Mouse (Mus musculus): Measurements from ENCODE around the gene Mepce. TPM values are rescaled to one million over a fixed set of nuclear protein-coding genes. Genes with fewer than 3 reads are reported as not detected.
A peak's percentile ranks its signal among the peaks of the same experiment; 100 is the strongest.
"Not testable (repeated sequence)": the region's sequence is repeated elsewhere in the genome, so short reads cannot be mapped to it uniquely, and the experiment has no call there.

Gene Mepce
- 8.7 and 9.2 TPM in 2 replicates for polyA plus RNA-seq (2015; fragmentation: Nextera tagmentation; extraction: Ambion mirVana)

GRCm38 (mm10) chr5:137787151-137787928 is at the start of gene Mepce, which contains the start of gene Zcwpw1:
Gene Mepce (minus strand): TSS chr5:137787655.
Gene Zcwpw1 (plus strand): TSS chr5:137787798.
- under 1% methylated on average over 47 of the region's 48 CpGs for WGBS
- no peaks in the 10 kb centered on the region for H3K9me3 ChIP-seq
- peak within 1 kb of the TSS; percentile 90 for H3K4me2 ChIP-seq
- H3K4me3 ChIP-seq, result peak within 1 kb of the TSS; percentile 70
- no peaks in the 10 kb centered on the region for H3K27me3 ChIP-seq
- H3K36me3 ChIP-seq, result peaks cover 21% of the 10 kb centered on the region
- ATAC-seq (ENCODE audit: insufficient number of reproducible peaks, low FRiP score, low TSS enrichment, low read depth), result peak; percentile 49
- peak within 1 kb of the TSS; percentile 100 for H3K27ac ChIP-seq
- peaks cover 35% of the 10 kb centered on the region for H3K4me1 ChIP-seq
- peak within 1 kb of the TSS; percentile 62 for H3K9ac ChIP-seq

GRCm38 (mm10) chr5:137837110-137837509 is 49.7 kb upstream of the Mepce start:
- H3K27me3 ChIP-seq; H3K27ac ChIP-seq; H3K9ac ChIP-seq; H3K36me3 ChIP-seq; H3K4me3 ChIP-seq; H3K4me1 ChIP-seq; H3K9me3 ChIP-seq; H3K4me2 ChIP-seq; ATAC-seq (ENCODE audit: insufficient number of reproducible peaks, low FRiP score, low TSS enrichment, low read depth): not testable (repeated sequence)

- Histone ChIP-seq H3K27ac (no peak overlapping the region), H3K27me3 (no peaks in the 10 kb centered on the region), H3K4me3 (no peak overlapping the region), H3K9me3 (no peaks in the 10 kb centered on the region), H3K4me1 (no peaks in the 10 kb centered on the region), H3K36me3 (no peaks in the 10 kb centered on the region), H3K4me2 (no peak overlapping the region), H3K9ac (no peak overlapping the region)
- no peak for ATAC-seq (ENCODE audit: insufficient number of reproducible peaks, low FRiP score, low TSS enrichment, low read depth)
Measured at GRCm38 (mm10) chr5:137836611-137837010, 49.2 kb upstream of the Mepce start.

- not testable (repeated sequence) for H3K9ac ChIP-seq; ATAC-seq (ENCODE audit: insufficient number of reproducible peaks, low FRiP score, low TSS enrichment, low read depth); H3K27me3 ChIP-seq; H3K36me3 ChIP-seq; H3K27ac ChIP-seq; H3K4me2 ChIP-seq; H3K4me1 ChIP-seq; H3K4me3 ChIP-seq; H3K9me3 ChIP-seq
- WGBS, result 89% methylated on average over 2 of the region's 2 CpGs
Measured at GRCm38 (mm10) chr5:137835966-137836520, 48.6 kb upstream of the Mepce start, which contains the start of gene Pilra. Gene Pilra (minus strand): TSS chr5:137836281.

GRCm38 (mm10) chr5:137833500-137833899 is 46.0 kb upstream of the Mepce start:
- no peak overlapping the region for H3K9ac ChIP-seq
- no peaks in the 10 kb centered on the region for H3K4me1 ChIP-seq
- no peak overlapping the region for H3K27ac ChIP-seq
- no peaks in the 10 kb centered on the region for H3K9me3 ChIP-seq
- WGBS, result 50% methylated on average over 4 of the region's 4 CpGs
- no peak overlapping the region for H3K4me3 ChIP-seq
- ATAC-seq (ENCODE audit: insufficient number of reproducible peaks, low FRiP score, low TSS enrichment, low read depth), result no peak
- H3K4me2 ChIP-seq, result no peak overlapping the region
- no peaks in the 10 kb centered on the region for H3K27me3 ChIP-seq
- no peaks in the 10 kb centered on the region for H3K36me3 ChIP-seq

GRCm38 (mm10) chr5:137831506-137831905 is 44.1 kb upstream of the Mepce start:
- Histone ChIP-seq H3K9me3 (no peaks in the 10 kb centered on the region), H3K36me3 (no peaks in the 10 kb centered on the region), H3K9ac (no peak overlapping the region), H3K27ac (no peak overlapping the region), H3K4me3 (no peak overlapping the region), H3K27me3 (no peaks in the 10 kb centered on the region), H3K4me1 (no peaks in the 10 kb centered on the region), H3K4me2 (no peak overlapping the region)
- no peak for ATAC-seq (ENCODE audit: insufficient number of reproducible peaks, low FRiP score, low TSS enrichment, low read depth)
- 65% methylated on average over 6 of the region's 6 CpGs for WGBS

- ATAC-seq (ENCODE audit: insufficient number of reproducible peaks, low FRiP score, low TSS enrichment, low read depth), result no peak
- Histone ChIP-seq H3K27ac (no peak overlapping the region), H3K4me3 (no peak overlapping the region), H3K36me3 (no peaks in the 10 kb centered on the region), H3K4me2 (no peak overlapping the region), H3K9me3 (no peaks in the 10 kb centered on the region), H3K27me3 (no peaks in the 10 kb centered on the region), H3K4me1 (no peaks in the 10 kb centered on the region), H3K9ac (no peak overlapping the region)
- 83% methylated on average over 4 of the region's 4 CpGs for WGBS
Measured at GRCm38 (mm10) chr5:137831106-137831505, 43.7 kb upstream of the Mepce start.

GRCm38 (mm10) chr5:137830238-137830637 is 42.8 kb upstream of the Mepce start:
- 80% methylated on average over 7 of the region's 7 CpGs for WGBS

GRCm38 (mm10) chr5:137828694-137829093 is 41.2 kb upstream of the Mepce start:
- ATAC-seq (ENCODE audit: insufficient number of reproducible peaks, low FRiP score, low TSS enrichment, low read depth), result no peak
- Histone ChIP-seq H3K9me3 (no peaks in the 10 kb centered on the region), H3K27me3 (no peaks in the 10 kb centered on the region), H3K4me1 (no peaks in the 10 kb centered on the region), H3K27ac (no peak overlapping the region), H3K4me2 (no peak overlapping the region), H3K9ac (no peak overlapping the region), H3K36me3 (no peaks in the 10 kb centered on the region), H3K4me3 (no peak overlapping the region)
- WGBS, result 81% methylated on average over 6 of the region's 6 CpGs

More at GRCm38 (mm10) chr5:137830238-137830637, 42.8 kb upstream of the Mepce start:
- no peaks in the 10 kb centered on the region for H3K9me3 ChIP-seq
- H3K4me2 ChIP-seq, result no peak overlapping the region
- no peak overlapping the region for H3K4me3 ChIP-seq
- H3K27ac ChIP-seq, result no peak overlapping the region
- no peaks in the 10 kb centered on the region for H3K36me3 ChIP-seq
- H3K9ac ChIP-seq, result no peak overlapping the region
- no peak for ATAC-seq (ENCODE audit: insufficient number of reproducible peaks, low FRiP score, low TSS enrichment, low read depth)
- H3K4me1 ChIP-seq, result no peaks in the 10 kb centered on the region
- no peaks in the 10 kb centered on the region for H3K27me3 ChIP-seq

GRCm38 (mm10) chr5:137826421-137826820 is 39.0 kb upstream of the Mepce start:
- H3K36me3 ChIP-seq, result no peaks in the 10 kb centered on the region
- H3K27ac ChIP-seq, result no peak overlapping the region
- no peak overlapping the region for H3K4me2 ChIP-seq
- no peak overlapping the region for H3K9ac ChIP-seq
- H3K4me1 ChIP-seq, result no peaks in the 10 kb centered on the region
- WGBS, result 40% methylated on average over 7 of the region's 7 CpGs
- no peak for ATAC-seq (ENCODE audit: insufficient number of reproducible peaks, low FRiP score, low TSS enrichment, low read depth)
- no peaks in the 10 kb centered on the region for H3K9me3 ChIP-seq
- H3K4me3 ChIP-seq, result no peak overlapping the region
- no peaks in the 10 kb centered on the region for H3K27me3 ChIP-seq

- Histone ChIP-seq H3K27ac (no peak overlapping the region), H3K4me3 (no peak overlapping the region), H3K27me3 (no peaks in the 10 kb centered on the region), H3K4me2 (no peak overlapping the region), H3K4me1 (no peaks in the 10 kb centered on the region), H3K9ac (no peak overlapping the region), H3K36me3 (no peaks in the 10 kb centered on the region), H3K9me3 (no peaks in the 10 kb centered on the region)
- no peak for ATAC-seq (ENCODE audit: insufficient number of reproducible peaks, low FRiP score, low TSS enrichment, low read depth)
- 74% methylated on average over 2 of the region's 2 CpGs for WGBS
Measured at GRCm38 (mm10) chr5:137825971-137826370, 38.5 kb upstream of the Mepce start.

- no peak overlapping the region for H3K27ac ChIP-seq
- H3K4me3 ChIP-seq, result no peak overlapping the region
- 89% methylated on average over 3 of the region's 3 CpGs for WGBS
- H3K36me3 ChIP-seq, result no peaks in the 10 kb centered on the region
- no peaks in the 10 kb centered on the region for H3K27me3 ChIP-seq
- no peak overlapping the region for H3K9ac ChIP-seq
- no peak overlapping the region for H3K4me2 ChIP-seq
- H3K4me1 ChIP-seq, result no peaks in the 10 kb centered on the region
- ATAC-seq (ENCODE audit: insufficient number of reproducible peaks, low FRiP score, low TSS enrichment, low read depth), result no peak
- no peaks in the 10 kb centered on the region for H3K9me3 ChIP-seq
Measured at GRCm38 (mm10) chr5:137825030-137825429, 37.6 kb upstream of the Mepce start.

Measured in limb, embryonic 15.5 days (tissue).